Mouse (Mus musculus): ENCODE data around the gene Jtb.

- TF ChIP-seq CTCF (IDR thresholded peaks at IDR 0.05 in 2 of 3, conservative IDR thresholded peaks at IDR 0.05 in 1 of 3; ENCODE audit: control insufficient read depth in 1 of 3, insufficient read depth in 1 of 3, low read depth in 2 of 3, low read length in 3 of 3, poor library complexity in 1 of 3, severe bottlenecking in 1 of 3) = no peak
- TF ChIP-seq ZC3H11A (IDR thresholded peaks at IDR 0.05; ENCODE audit: low read depth, low read length) = no peak
- TF ChIP-seq GATA1 (IDR thresholded peaks at IDR 0.05; ENCODE audit: low read depth, low read length) = no peak
- TF ChIP-seq POLR2A (IDR thresholded peaks at IDR 0.05; ENCODE audit: control insufficient read depth in 1 of 2, insufficient read depth in 1 of 2, low read depth in 1 of 2, low read length in 2 of 2, poor library complexity in 1 of 2) = no peak
- TF ChIP-seq EP300 (IDR thresholded peaks at IDR 0.05; ENCODE audit: low read depth in 1 of 2, low read length in 2 of 2) = no peak
- TF ChIP-seq MAZ (IDR thresholded peaks at IDR 0.05; ENCODE audit: low read depth, low read length) = no peak
Measured at GRCm38 (mm10) chr3:90250791-90251190, 19.4 kb downstream of the Jtb start.
